Mouse (Mus musculus) kidney, adult 2 months (tissue): ENCODE data around the gene Sltm. TPM values are rescaled to one million over a fixed set of nuclear protein-coding genes. Genes with fewer than 3 reads are reported as not detected.
"Not testable (repeated sequence)": the region's sequence is repeated elsewhere in the genome, so short reads cannot be mapped to it uniquely, and the experiment has no call there.

Experiments used
- DNase-seq: peaks from one replicate; pipeline ENCODE4 v3.0.0; 2021
- H3K27ac ChIP-seq: fragments of 200-500 bp; 2 replicates; pipeline ENCODE4 v1.5.1; 2012; ENCODE audit warnings: low read depth, low read length, control low read depth, inconsistent platforms; ENCODE audit not compliant: insufficient read depth
- H3K27me3 ChIP-seq: fragments of 200-500 bp; replicated peaks from 2 replicates; pipeline ENCODE4 v1.6.1; 2012; ENCODE audit warnings: mild to moderate bottlenecking, moderate library complexity, low read length, inconsistent platforms; ENCODE audit not compliant: control insufficient read depth, insufficient read depth
- H3K36me3 ChIP-seq: fragments of 200-500 bp; 2 replicates; pipeline ENCODE4 v1.6.1; 2012; ENCODE audit warnings: mild to moderate bottlenecking, moderate library complexity, low read length, inconsistent platforms; ENCODE audit not compliant: control insufficient read depth, insufficient read depth
- H3K4me1 ChIP-seq: fragments of 200-500 bp; 2 replicates; pipeline ENCODE4 v1.6.1; 2011; ENCODE audit warnings: low read length; ENCODE audit not compliant: control insufficient read depth, insufficient read depth
- H3K4me3 ChIP-seq: fragments of 200-500 bp; 2 replicates; pipeline ENCODE4 v1.5.1; 2011; ENCODE audit warnings: mild to moderate bottlenecking, low read depth, low read length, control low read depth; ENCODE audit not compliant: insufficient read depth
- CTCF ChIP-seq: fragments of 200-500 bp; conservative IDR thresholded peaks from 2 replicates; pipeline ENCODE4 v1.5.1; 2011; ENCODE audit warnings: low read depth, mild to moderate bottlenecking, control low read depth, low read length, moderate library complexity, mixed read lengths; ENCODE audit not compliant: insufficient read depth, insufficient read length
- POLR2A ChIP-seq: fragments of 200-500 bp; IDR thresholded peaks from one replicate; pipeline ENCODE4 v1.6.1; 2011; ENCODE audit warnings: low read depth, low read length, control low read depth
- WGBS: fragments of 180-500 bp; shearing (Covaris S2); methylation state at CpG from one replicate; pipeline ENCODE4 v1.1.7; 2018; 5-methylcytosine and 5-hydroxymethylcytosine counted together
- polyA plus RNA-seq: library from polyadenylated mRNA; depleted of rRNA; stranded (reverse); fragments of >200 nt; gene quantifications from 2 replicates; pipeline ENCODE4 v1.2.3, GENCODE M21; 2012

Gene Sltm
- polyA plus RNA-seq, 1 experiment: 8.0 TPM

DNA sequence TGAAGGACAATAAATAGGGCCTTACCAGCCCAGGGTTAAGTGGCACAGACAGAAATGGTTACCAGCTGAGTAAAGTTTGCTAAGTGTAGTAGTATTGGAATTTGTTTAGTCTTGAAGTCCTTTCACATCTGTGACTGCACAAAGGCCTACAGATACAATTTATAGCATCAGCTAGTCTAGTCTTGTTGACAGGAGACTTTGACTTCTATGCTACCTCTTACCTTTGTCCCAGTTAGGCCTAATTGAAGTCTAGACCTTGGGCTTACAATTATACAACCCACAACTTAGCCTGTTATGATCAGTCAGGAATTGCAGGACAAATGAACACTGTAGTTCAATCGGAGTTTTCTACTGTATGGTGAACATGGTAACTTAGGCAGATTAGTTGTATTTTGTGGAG, 9.0 kb downstream of the Sltm start:
- no peak overlapping the region for H3K4me3 ChIP-seq
- WGBS: 69% methylated on average over 1 of the region's 1 CpGs
- H3K27ac ChIP-seq: peak overlapping the region; percentile 74
- H3K27me3 ChIP-seq: no peaks in the 10 kb centered on the region; the same call in 1 of the 2 replicates
- DNase-seq: peak; percentile 51
- peaks cover 7% of the 10 kb centered on the region; the same call in 1 of the 2 replicates for H3K36me3 ChIP-seq
- peaks cover 7% of the 10 kb centered on the region; the same call in 1 of the 2 replicates for H3K4me1 ChIP-seq
- TF ChIP-seq POLR2A (no peak), CTCF (no peak)

DNA sequence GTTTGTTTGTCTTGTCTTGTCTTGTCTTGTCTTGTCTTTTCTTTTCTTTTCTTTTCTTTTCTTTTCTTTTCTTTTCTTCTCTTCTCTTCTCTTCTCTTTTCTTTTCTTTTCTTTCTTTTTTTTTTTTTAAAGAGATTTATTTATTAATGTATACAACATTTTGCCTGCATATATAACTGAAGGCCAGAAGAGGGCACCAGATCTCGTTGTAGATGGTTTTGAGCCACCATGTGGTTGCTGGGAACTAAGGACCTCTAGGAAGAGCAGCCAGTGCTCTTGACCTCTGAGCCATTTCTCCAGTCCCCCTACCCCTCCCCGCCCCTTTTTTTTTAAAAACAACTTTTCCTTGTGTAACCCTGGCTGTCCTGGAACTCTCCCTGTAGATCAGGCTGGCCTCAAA, 9.7 kb downstream of the Sltm start:
- H3K4me3 ChIP-seq, DNase-seq, H3K36me3 ChIP-seq, H3K27me3 ChIP-seq, H3K27ac ChIP-seq, H3K4me1 ChIP-seq: not testable (repeated sequence)
- 98% methylated on average over 2 of the region's 2 CpGs for WGBS

DNA sequence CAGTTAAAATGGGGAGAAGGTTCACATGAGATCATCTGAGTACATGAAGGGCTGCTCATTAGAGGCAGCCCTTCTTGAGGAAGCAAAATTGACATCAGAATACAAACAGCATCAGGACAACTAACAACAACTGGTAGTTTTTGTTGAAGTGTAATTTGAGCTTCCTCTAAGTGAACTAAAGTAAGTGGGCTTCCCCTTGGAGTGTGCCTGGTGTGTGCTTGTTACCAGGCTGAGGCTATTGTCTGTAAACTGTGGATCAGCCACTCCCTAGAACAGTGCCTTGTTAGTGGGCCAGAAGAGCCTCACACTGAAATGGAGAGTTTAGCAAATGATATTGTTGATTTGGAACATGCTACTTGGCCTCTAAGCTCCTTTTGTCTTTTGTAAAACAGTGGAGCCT, 12.9 kb downstream of the Sltm start:
- no peak overlapping the region for H3K27ac ChIP-seq
- no peak overlapping the region for H3K4me3 ChIP-seq
- DNase-seq: no peak
- peaks cover 7% of the 10 kb centered on the region; the same call in 1 of the 2 replicates for H3K36me3 ChIP-seq
- H3K4me1 ChIP-seq: peaks cover 7% of the 10 kb centered on the region; the same call in 1 of the 2 replicates
- no peaks in the 10 kb centered on the region; the same call in 1 of the 2 replicates for H3K27me3 ChIP-seq
- TF ChIP-seq CTCF (no peak), POLR2A (no peak)

DNA sequence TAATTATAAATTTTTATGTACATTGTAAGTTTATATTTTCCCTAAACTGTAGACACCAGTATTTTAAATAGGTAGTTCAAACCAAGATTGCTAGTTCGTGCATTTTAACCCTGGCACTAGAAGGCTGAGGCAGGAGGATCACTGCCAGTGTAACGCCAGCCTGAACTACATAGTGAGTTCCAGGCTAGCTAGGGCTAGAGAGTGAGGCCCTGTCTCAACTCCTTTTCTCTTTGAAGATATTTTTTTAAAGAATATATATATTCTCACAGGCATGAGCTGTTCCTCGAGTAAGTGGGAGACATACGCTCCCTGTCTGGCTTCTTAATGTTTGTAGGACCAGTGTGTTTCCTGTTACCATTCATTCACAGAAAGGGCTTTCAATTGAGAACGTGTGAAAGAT, 14.2 kb downstream of the Sltm start:
- Histone ChIP-seq H3K27ac (no peak overlapping the region), H3K4me1 (no peaks in the 10 kb centered on the region), H3K27me3 (no peaks in the 10 kb centered on the region), H3K36me3 (peaks cover 7% of the 10 kb centered on the region; the same call in 1 of the 2 replicates), H3K4me3 (no peak overlapping the region)
- DNase-seq: no peak
- TF ChIP-seq POLR2A (no peak), CTCF (no peak)
- WGBS: 89% methylated on average over 5 of the region's 5 CpGs

DNA sequence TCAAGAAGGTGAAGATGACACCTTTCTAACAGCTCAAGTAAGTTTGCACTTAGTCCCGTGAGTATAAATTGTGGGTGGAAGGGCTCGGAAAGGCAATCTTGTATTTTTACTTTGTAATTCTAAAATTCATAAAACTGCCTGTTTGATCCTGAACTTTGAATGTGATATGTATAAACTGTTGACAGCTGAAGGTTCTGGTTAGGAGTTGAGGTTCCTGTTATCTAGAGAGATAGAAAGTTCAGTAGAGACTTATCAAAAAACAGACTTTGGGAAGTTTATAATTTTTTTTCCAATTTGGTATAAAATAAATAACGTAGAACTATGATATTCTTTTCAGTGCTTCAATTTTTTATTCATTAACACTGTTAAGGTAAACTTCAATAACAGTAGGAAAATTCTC, 20.3 kb downstream of the Sltm start:
- Histone ChIP-seq H3K36me3 (no peaks in the 10 kb centered on the region; the same call in 1 of the 2 replicates), H3K27ac (no peak overlapping the region), H3K4me3 (no peak overlapping the region), H3K4me1 (peaks cover 5% of the 10 kb centered on the region; the same call in 1 of the 2 replicates), H3K27me3 (no peaks in the 10 kb centered on the region)
- 92% methylated on average over 3 of the region's 3 CpGs for WGBS
- no peak for TF ChIP-seq CTCF
- no peak for TF ChIP-seq POLR2A
- DNase-seq: no peak

DNA sequence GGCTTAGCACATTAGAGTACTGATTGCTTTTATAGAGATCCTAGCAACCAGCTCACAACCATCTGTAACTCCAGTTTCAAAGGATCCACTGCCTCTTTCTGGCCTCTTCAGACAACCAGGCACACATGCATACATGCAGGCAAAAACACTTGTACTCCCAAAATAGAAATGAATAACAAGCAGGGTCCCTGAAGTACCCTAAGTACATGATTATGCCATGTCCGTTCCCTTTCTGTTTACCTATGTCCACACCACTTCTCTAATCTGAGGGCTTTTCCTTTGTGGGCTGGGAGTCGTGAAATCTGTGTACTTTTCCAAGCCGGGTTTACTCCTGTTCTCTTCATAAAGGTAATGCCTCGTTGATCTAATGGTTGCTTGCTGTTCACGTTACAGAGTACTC, 25.1 kb downstream of the Sltm start:
- WGBS: 77% methylated on average over 5 of the region's 5 CpGs
- H3K4me3 ChIP-seq: no peak overlapping the region
- no peak for DNase-seq
- H3K36me3 ChIP-seq: no peaks in the 10 kb centered on the region
- TF ChIP-seq POLR2A (no peak), CTCF (no peak)
- no peak overlapping the region for H3K27ac ChIP-seq
- peaks cover 5% of the 10 kb centered on the region; the same call in 1 of the 2 replicates for H3K4me1 ChIP-seq
- no peaks in the 10 kb centered on the region for H3K27me3 ChIP-seq

DNA sequence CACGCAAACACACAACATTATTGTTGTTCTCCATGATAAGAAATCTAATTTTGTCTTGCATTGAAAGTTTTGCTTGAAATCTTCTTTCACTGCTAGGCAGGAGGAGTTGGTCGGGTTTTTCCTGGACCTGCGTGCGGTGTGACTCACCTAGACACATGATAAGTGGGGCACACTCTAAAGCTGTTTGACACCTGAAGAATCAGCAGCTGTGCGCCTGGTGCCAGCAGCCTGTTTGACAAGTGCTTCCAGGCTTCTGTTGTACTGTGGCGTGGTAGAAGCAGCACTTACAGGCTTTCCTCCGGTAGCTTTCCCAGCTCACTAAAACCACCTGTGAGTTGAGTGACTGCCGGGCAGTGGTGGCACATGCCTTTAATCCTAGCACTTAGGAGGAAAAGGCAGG, 27.8 kb downstream of the Sltm start:
- no peak overlapping the region for H3K4me3 ChIP-seq
- TF ChIP-seq CTCF (no peak), POLR2A (no peak)
- H3K27ac ChIP-seq: no peak overlapping the region
- WGBS: 94% methylated on average over 8 of the region's 8 CpGs
- H3K36me3 ChIP-seq: peaks cover 3% of the 10 kb centered on the region
- DNase-seq: no peak
- no peaks in the 10 kb centered on the region for H3K4me1 ChIP-seq
- no peaks in the 10 kb centered on the region for H3K27me3 ChIP-seq

DNA sequence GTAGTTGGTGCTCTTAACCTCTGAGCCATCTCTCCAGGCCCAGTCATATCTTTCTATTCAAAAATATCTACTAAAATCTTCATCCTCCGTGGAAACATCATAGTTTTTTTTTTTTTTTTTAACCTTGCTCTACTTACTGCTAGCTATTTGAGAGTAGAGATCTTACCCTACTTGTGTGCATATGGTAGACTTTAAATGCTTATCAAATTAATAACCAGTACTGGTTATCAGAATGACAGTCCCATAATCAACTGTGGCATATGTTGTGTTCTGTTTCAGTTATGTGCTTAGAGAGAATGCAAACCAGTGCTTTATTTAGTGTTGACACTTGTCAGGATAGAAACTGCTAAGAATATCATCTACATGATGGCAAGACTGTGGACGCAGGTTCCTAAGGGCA, 35.6 kb downstream of the Sltm start:
- Histone ChIP-seq H3K4me3 (no peak overlapping the region), H3K27ac (no peak overlapping the region), H3K36me3 (peaks cover 12% of the 10 kb centered on the region), H3K27me3 (no peaks in the 10 kb centered on the region), H3K4me1 (no peaks in the 10 kb centered on the region)
- DNase-seq: no peak
- WGBS: 92% methylated on average over 2 of the region's 2 CpGs
- TF ChIP-seq POLR2A (no peak), CTCF (no peak)
